Mouse (Mus musculus) testis, adult 2 months (tissue): ENCODE results near the gene Cd274.

Experiments used
- CTCF ChIP-seq: fragments of 200-500 bp; IDR thresholded peaks from 2 replicates; pipeline ENCODE4 v1.5.1; 2012; ENCODE audit warnings: low read depth, mild to moderate bottlenecking, inconsistent platforms, low read length, moderate library complexity; ENCODE audit not compliant: control insufficient read depth, insufficient read depth, insufficient replicate concordance
- POLR2A ChIP-seq: fragments of 200-500 bp; IDR thresholded peaks from 2 replicates; pipeline ENCODE4 v1.6.1; 2012; ENCODE audit warnings: low read depth, mild to moderate bottlenecking, inconsistent platforms, low read length, moderate library complexity; ENCODE audit not compliant: control insufficient read depth

DNA sequence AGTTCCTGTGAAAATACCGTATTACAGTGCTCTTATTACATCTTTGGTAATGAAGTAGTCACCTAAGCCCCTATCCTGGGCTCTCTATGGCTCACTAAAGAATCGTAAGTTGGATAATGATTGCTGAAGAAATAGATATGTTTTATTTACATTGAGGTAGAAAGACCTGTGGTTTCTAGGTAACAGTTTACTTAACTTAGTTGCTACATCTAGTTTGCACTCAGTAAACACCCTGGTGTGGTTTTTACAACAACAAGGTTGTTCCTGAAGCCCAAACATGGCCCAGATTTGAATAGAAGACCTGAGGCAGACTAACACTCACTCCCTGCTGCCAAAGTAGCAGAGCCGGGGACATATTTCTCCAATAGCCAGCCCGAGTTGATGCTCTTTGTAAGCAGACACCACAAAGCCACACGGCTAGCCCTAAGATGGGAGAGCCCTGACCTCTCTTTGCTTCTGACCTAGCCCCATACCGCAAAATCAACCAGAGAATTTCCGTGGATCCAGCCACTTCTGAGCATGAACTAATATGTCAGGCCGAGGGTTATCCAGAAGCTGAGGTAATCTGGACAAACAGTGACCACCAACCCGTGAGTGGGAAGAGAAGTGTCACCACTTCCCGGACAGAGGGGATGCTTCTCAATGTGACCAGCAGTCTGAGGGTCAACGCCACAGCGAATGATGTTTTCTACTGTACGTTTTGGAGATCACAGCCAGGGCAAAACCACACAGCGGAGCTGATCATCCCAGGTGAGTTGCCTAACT is 12.8 kb downstream of the Cd274 start:
- no peak for TF ChIP-seq POLR2A
- no peak for TF ChIP-seq CTCF
